Mouse (Mus musculus): ENCODE data around the gene Smim24. TPM values are rescaled to one million over a fixed set of nuclear protein-coding genes. Genes with fewer than 3 reads are reported as not detected.
A peak's percentile ranks its signal among the peaks of the same experiment; 100 is the strongest.

Gene Smim24
- polyA plus RNA-seq, 1 experiment = 51.1 TPM

DNA sequence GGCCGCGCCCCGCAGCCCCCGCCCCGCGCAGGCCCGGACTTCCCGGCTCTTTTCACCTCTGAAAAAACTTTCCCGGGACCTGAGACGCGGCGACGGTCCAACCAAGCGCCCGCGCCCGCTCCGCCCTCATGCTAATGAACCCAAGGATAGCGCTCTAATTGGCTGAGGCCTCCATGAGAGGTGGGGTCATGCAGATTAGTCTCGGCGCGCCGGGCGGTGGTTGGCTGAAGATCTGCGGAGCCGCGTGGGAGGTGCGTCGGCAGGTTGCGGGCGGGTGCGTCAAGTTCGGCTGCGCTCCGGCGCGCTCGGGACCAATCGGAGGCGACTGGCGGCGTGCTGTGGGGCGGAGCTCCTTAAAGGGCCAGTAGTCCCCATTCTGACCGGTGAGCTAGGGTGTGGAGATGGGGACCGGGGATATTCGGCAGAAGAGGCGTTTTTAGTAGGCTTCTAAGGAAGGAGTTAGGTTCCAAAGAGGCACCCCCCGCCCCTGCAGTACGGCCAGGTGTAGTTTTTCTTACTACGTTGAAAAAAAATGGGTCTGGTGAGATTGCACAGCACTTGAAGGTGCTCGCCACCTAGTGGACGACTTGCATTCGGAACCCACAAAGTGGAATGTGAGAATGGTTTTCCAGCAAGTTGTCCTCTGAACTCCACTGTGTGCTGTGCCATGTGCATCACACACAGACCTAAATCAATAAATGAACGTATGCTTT lies 42.3 kb upstream of the Smim24 start, which contains the start of gene Hmg20b:
Gene Hmg20b, minus strand, starts transcription at position 130 of the 713 bp plus-strand sequence.
- H3K4me1 ChIP-seq (replicated peaks; ENCODE audit: control insufficient read depth, insufficient read depth, low read length) = peaks cover 31% of the 10 kb centered on the region
- under 1% methylated on average over 54 of the region's 54 CpGs for WGBS
- peak; percentile 99 for DNase-seq

DNA sequence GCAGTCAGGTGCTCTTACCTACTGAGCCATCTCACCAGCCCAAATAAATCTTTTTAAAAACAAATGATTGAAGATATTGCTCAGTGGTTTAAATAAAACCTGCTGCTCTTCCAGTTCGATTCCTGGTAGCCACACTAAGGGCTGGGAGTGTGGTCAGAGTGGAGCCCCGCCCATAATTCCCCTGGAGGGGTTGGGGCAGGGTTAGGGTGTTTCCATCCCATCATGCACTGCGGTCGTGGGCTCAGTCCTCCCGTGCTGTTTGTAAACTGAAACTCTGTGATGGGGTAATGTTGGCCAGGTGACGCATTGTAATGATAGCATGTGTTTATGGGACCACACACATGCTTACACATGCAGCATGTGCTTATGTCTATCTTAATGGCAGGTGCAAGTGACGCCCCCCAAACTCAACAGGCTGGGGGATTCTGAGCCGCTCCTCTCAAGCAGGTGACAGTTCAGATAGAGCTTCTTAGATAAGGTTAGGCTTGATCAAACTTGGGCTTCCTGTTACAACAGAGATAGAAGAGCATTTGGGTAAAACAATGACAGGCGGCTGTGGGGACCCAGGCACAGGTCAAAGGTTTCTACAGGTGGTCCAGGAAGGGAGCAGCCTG lies 41.1 kb upstream of the Smim24 start:
- H3K27me3 ChIP-seq (ENCODE audit: control insufficient read depth, insufficient read depth, low read length) = no peaks in the 10 kb centered on the region
- H3K36me3 ChIP-seq (ENCODE audit: control insufficient read depth, insufficient read depth, low read length) = no peaks in the 10 kb centered on the region
- 8% methylated on average over 9 of the region's 9 CpGs for WGBS
- H3K27ac ChIP-seq (ENCODE audit: control insufficient read depth, insufficient read depth, low read length) = peak overlapping the region; percentile 84
- H3K4me3 ChIP-seq (ENCODE audit: control insufficient read depth, insufficient read depth, low read length) = peak overlapping the region; percentile 14; the same call in 1 of the 2 replicates
- peaks cover 36% of the 10 kb centered on the region for H3K4me1 ChIP-seq (replicated peaks; ENCODE audit: control insufficient read depth, insufficient read depth, low read length)
- DNase-seq = peak; percentile 76
- no peak for TF ChIP-seq POLR2A (IDR thresholded peaks at IDR 0.05; ENCODE audit: control insufficient read depth, extremely low read depth, insufficient read depth, low read length, poor library complexity)

More for the DNA sequence above, 42.3 kb upstream of the Smim24 start, which contains the start of gene Hmg20b:
- Histone ChIP-seq H3K27me3 (ENCODE audit: control insufficient read depth, insufficient read depth, low read length) (no peaks in the 10 kb centered on the region), H3K4me3 (ENCODE audit: control insufficient read depth, insufficient read depth, low read length) (peak within 1 kb of the TSS; percentile 60), H3K36me3 (ENCODE audit: control insufficient read depth, insufficient read depth, low read length) (no peaks in the 10 kb centered on the region), H3K27ac (ENCODE audit: control insufficient read depth, insufficient read depth, low read length) (peak within 1 kb of the TSS; percentile 26; the same call in 1 of the 2 replicates)
- TF ChIP-seq POLR2A (IDR thresholded peaks at IDR 0.05; ENCODE audit: control insufficient read depth, extremely low read depth, insufficient read depth, low read length, poor library complexity) (peak; percentile 63; the same call in 1 of the 2 replicates), CTCF (IDR thresholded peaks at IDR 0.05; ENCODE audit: borderline replicate concordance, control insufficient read depth, extremely low read depth, insufficient read depth, low read length, poor library complexity) (peak; percentile 72; the same call in 1 of the 2 replicates)

DNA sequence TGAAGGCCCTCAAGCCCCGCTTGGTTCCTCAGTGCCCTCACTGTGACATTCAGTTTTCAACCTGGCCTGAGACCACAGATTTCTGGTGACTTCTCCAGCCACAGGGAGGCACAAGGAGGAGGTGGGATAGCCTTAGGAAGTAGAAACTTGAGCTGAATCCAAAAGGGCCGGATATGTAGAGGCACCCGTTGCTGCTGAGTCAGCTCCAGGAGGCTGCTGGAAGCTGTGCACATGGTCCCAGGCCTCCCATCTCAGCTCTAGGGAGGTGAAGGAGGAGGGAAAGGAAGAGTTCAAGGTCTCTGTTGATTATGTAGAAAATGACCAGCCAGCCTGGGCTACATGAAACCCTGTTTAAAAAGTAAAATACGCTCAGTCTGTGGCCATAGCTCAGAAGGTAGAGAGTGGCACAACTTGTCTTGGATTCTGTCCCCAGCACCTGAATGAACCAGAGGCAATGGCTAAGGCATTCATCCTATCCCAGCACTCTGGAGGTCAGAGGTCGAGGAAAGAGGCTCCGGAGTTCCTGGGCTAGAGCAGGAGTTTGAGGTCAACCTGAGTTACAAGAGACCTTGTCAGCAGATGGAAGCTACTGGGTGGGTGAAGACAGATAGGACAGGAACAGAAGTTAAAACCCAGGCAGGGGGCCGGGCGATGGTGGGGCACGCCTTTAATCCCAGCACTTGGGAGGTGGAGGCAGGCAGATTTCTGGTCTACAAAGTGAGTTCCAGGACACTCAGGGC lies 37.9 kb upstream of the Smim24 start:
- Histone ChIP-seq H3K4me1 (replicated peaks; ENCODE audit: control insufficient read depth, insufficient read depth, low read length) (peaks cover 41% of the 10 kb centered on the region), H3K36me3 (ENCODE audit: control insufficient read depth, insufficient read depth, low read length) (no peaks in the 10 kb centered on the region), H3K27me3 (ENCODE audit: control insufficient read depth, insufficient read depth, low read length) (no peaks in the 10 kb centered on the region), H3K27ac (ENCODE audit: control insufficient read depth, insufficient read depth, low read length) (no peak overlapping the region), H3K4me3 (ENCODE audit: control insufficient read depth, insufficient read depth, low read length) (no peak overlapping the region)
- no peak for DNase-seq
- WGBS = 92% methylated on average over 9 of the region's 9 CpGs
- TF ChIP-seq CTCF (IDR thresholded peaks at IDR 0.05; ENCODE audit: borderline replicate concordance, control insufficient read depth, extremely low read depth, insufficient read depth, low read length, poor library complexity) (no peak), POLR2A (IDR thresholded peaks at IDR 0.05; ENCODE audit: control insufficient read depth, extremely low read depth, insufficient read depth, low read length, poor library complexity) (no peak)

DNA sequence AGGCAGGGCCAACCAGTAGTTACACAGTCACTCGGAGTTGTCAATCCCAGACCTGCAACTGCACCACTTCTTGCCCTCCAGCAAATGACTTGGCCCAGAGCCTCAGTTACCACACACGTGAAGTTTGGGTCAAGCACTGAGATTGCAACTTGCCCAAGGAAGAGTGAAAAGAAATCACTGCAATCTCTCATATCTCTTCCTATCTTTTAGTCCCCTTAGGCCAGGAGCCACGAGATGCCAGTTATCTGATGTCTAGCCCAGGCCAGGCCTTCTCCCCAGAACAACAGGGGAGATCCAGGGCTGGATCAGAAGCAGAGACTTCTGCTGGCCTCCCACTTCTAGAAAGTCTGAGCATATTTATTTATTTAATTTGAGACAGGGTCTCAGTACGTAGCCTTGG lies 37.3 kb upstream of the Smim24 start:
- no peak overlapping the region for H3K4me3 ChIP-seq (ENCODE audit: control insufficient read depth, insufficient read depth, low read length)
- H3K27me3 ChIP-seq (ENCODE audit: control insufficient read depth, insufficient read depth, low read length) = no peaks in the 10 kb centered on the region
- H3K27ac ChIP-seq (ENCODE audit: control insufficient read depth, insufficient read depth, low read length) = no peak overlapping the region
- 90% methylated on average over 4 of the region's 4 CpGs for WGBS
- peaks cover 41% of the 10 kb centered on the region for H3K4me1 ChIP-seq (replicated peaks; ENCODE audit: control insufficient read depth, insufficient read depth, low read length)
- TF ChIP-seq CTCF (IDR thresholded peaks at IDR 0.05; ENCODE audit: borderline replicate concordance, control insufficient read depth, extremely low read depth, insufficient read depth, low read length, poor library complexity) = no peak
- TF ChIP-seq POLR2A (IDR thresholded peaks at IDR 0.05; ENCODE audit: control insufficient read depth, extremely low read depth, insufficient read depth, low read length, poor library complexity) = no peak
- DNase-seq = no peak
- H3K36me3 ChIP-seq (ENCODE audit: control insufficient read depth, insufficient read depth, low read length) = no peaks in the 10 kb centered on the region

DNA sequence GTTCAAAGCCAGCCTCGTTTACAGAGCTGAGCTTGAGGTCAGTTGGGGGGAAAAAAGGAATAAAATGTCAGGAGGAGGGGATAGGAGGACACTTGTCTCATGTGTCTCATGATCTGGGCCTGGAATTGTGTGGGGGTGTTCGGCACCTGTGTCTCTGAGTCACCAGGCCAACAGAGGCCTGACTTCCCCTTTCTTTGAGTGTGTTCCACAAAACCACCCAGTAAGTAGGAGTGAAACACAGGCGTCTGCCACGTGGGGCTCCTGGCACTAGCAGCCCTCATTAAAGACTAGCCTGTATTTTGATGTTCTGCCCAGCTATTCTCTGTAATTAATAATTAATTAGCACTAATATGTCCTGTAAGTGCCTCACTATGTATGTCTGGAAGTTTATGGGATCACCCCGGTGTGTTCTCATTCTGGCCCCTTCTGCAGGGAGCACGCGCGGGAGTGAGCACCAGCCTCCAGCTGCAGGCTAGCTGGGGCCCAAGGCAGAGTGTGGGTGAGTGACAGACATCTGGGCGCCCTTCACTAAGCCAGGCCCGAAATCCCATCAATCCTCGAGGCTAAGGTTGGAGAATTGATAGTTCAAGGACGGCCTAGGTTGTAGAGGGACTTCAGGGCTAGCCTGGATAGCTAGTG lies 36.4 kb upstream of the Smim24 start:
- no peaks in the 10 kb centered on the region for H3K27me3 ChIP-seq (ENCODE audit: control insufficient read depth, insufficient read depth, low read length)
- no peaks in the 10 kb centered on the region for H3K36me3 ChIP-seq (ENCODE audit: control insufficient read depth, insufficient read depth, low read length)
- H3K4me1 ChIP-seq (replicated peaks; ENCODE audit: control insufficient read depth, insufficient read depth, low read length) = peaks cover 41% of the 10 kb centered on the region
- H3K4me3 ChIP-seq (ENCODE audit: control insufficient read depth, insufficient read depth, low read length) = peak overlapping the region; percentile 64
- DNase-seq = no peak
- H3K27ac ChIP-seq (ENCODE audit: control insufficient read depth, insufficient read depth, low read length) = peak overlapping the region; percentile 48; the same call in 1 of the 2 replicates
- TF ChIP-seq POLR2A (IDR thresholded peaks at IDR 0.05; ENCODE audit: control insufficient read depth, extremely low read depth, insufficient read depth, low read length, poor library complexity) = no peak
- no peak for TF ChIP-seq CTCF (IDR thresholded peaks at IDR 0.05; ENCODE audit: borderline replicate concordance, control insufficient read depth, extremely low read depth, insufficient read depth, low read length, poor library complexity)
- WGBS = 17% methylated on average over 12 of the region's 12 CpGs

All from thymus, adult 2 months (tissue).